ENCODE assay signal across 8 mouse cellular contexts in genomic region chr17:33811142-33811516, GRCm38 (mm10). TPM values are rescaled to one million over a fixed set of nuclear protein-coding genes. Genes with fewer than 3 reads are reported as not detected.
A peak's percentile ranks its signal among the peaks of the same experiment; 100 is the strongest.
DNase-seq lines count a peak whose midpoint lies in the region; ATAC-seq and TF ChIP-seq lines count a peak whose summit lies in the region.

No protein-coding gene starts in this region.

- peak overlapping the region; percentile 69 for H3K4me2 ChIP-seq in forebrain, postnatal 0 days (ENCODE audit: low read depth)
- H3K4me2 ChIP-seq in liver, embryonic 16.5 days (ENCODE audit: low read depth, low read length), result peak overlapping the region; percentile 82

- H3K27me3 ChIP-seq in forebrain, postnatal 0 days (ENCODE audit: insufficient read depth, low read length), result no peaks in the 10 kb centered on the region; the same call in 1 of the 2 replicates
- peaks cover 10% of the 10 kb centered on the region for H3K27me3 ChIP-seq in liver, embryonic 16.5 days (ENCODE audit: control insufficient read depth, insufficient read depth, low read depth, low read length)

- peak overlapping the region; percentile 51; the same call in 1 of the 2 replicates for H3K9ac ChIP-seq in forebrain, postnatal 0 days
- H3K9ac ChIP-seq in liver, embryonic 16.5 days (ENCODE audit: low read depth, low read length), result 0 out of 2 replicates have a peak overlapping the region, but pooled peaks have one; percentile 19

- peak overlapping the region; percentile 48; the same call in 1 of the 2 replicates for H3K4me3 ChIP-seq in forebrain, postnatal 0 days (ENCODE audit: low read depth, low read length)
- peak overlapping the region; percentile 56 for H3K4me3 ChIP-seq in liver, embryonic 16.5 days (ENCODE audit: low read depth, low read length)

- H3K27ac ChIP-seq in forebrain, postnatal 0 days (ENCODE audit: low read depth, low read length), result peak overlapping the region; percentile 45; the same call in 1 of the 2 replicates
- no peak overlapping the region for H3K27ac ChIP-seq in liver, embryonic 16.5 days (ENCODE audit: low read length)

- no peak for TF ChIP-seq CTCF in forebrain, postnatal 0 days (IDR thresholded peaks at IDR 0.05; ENCODE audit: low read depth)

- no peaks in the 10 kb centered on the region for H3K36me3 ChIP-seq in forebrain, postnatal 0 days (ENCODE audit: insufficient read depth)
- H3K36me3 ChIP-seq in liver, embryonic 16.5 days (ENCODE audit: control insufficient read depth, insufficient read depth), result no peaks in the 10 kb centered on the region

- H3K9me3 ChIP-seq in forebrain, postnatal 0 days (ENCODE audit: low read length), result no peaks in the 10 kb centered on the region
- no peaks in the 10 kb centered on the region for H3K9me3 ChIP-seq in liver, embryonic 16.5 days (replicated peaks; ENCODE audit: control insufficient read depth, low read length)

- no peak for ATAC-seq in forebrain, postnatal 0 days
- ATAC-seq in liver, embryonic 16.5 days (ENCODE audit: low read depth), result no peak
- ATAC-seq in frontal cortex, adult (ENCODE audit: low TSS enrichment), result no peak; the same call in 1 of the 2 replicates
- no peak for ATAC-seq in inflammation-experienced regulatory T-cells, adult 6 months
- ATAC-seq in erythroblast, adult 5-6 weeks (replicated peaks; ENCODE audit: low FRiP score, poor library complexity, severe bottlenecking), result no peak

- 31% methylated on average over 7 of the region's 7 CpGs for WGBS in forebrain, postnatal 0 days
- 9% methylated on average over 7 of the region's 7 CpGs for WGBS in liver, embryonic 16.5 days (ENCODE audit: insufficient replicate concordance)

- peak; percentile 63 for DNase-seq in adrenal gland, adult 2 months
- no peak for DNase-seq in adrenal gland, adult 8-10 months
- DNase-seq in 3T3-L1 (ENCODE audit: low read depth, low spot score), result peak; percentile 20
- DNase-seq in forebrain, postnatal 0 days, result no peak

- peaks cover 4% of the 10 kb centered on the region; the same call in 1 of the 2 replicates for H3K4me1 ChIP-seq in forebrain, postnatal 0 days (ENCODE audit: insufficient read depth)
- peaks cover 8% of the 10 kb centered on the region for H3K4me1 ChIP-seq in liver, embryonic 16.5 days (ENCODE audit: control insufficient read depth, low read depth, low read length)

RNA-seq across cellular contexts. Expression of gene Kank3, which starts 0.8 kb away (rescaled TPM):
- total RNA-seq in adrenal gland, adult 2 months (2021), result 10 to 100 TPM; 55.9 to 66.2 TPM
- polyA plus RNA-seq in adrenal gland, adult 2 months (2012; rRNA removed), result 164 and 195 TPM in 2 replicates
- total RNA-seq in adrenal gland, adult 8-10 months (2022), result 100 to 1,000 TPM in 3 of 4 experiments, 10 to 100 TPM in 1; 69.8 to 130 (median 111) TPM
- total RNA-seq in forebrain, postnatal 0 days (2014; rRNA removed), result 36.5 and 42.7 TPM in 2 replicates
- polyA plus RNA-seq in forebrain, postnatal 0 days (2015; fragmentation: Nextera tagmentation; extraction: Ambion mirVana), result 35.8 and 43.4 TPM in 2 replicates
- polyA plus RNA-seq in liver, embryonic 16.5 days (2015; fragmentation: Nextera tagmentation; extraction: Ambion mirVana), result 10.0 and 13.7 TPM in 2 replicates
- 1 to 10 TPM; 2.4 to 2.7 (median 2.4) TPM for polyA plus RNA-seq in inflammation-experienced regulatory T-cells, adult 6 months (2017; shearing (Covaris generic))
- not detected in 2 replicates for total RNA-seq in erythroblast, adult 5-6 weeks (2015; ENCODE audit: low replicate concordance)
- 0.42 and 1.3 TPM in 2 replicates for total RNA-seq in erythroblast, adult 5-6 weeks (2017; ENCODE audit: low replicate concordance)

RNA-seq across cellular contexts. Expression of gene Rps28, which starts 13.2 kb away (rescaled TPM):
- 1,000 to 10,000 TPM; 1,533 to 1,560 TPM for total RNA-seq in adrenal gland, adult 2 months (2021)
- 387 and 446 TPM in 2 replicates for polyA plus RNA-seq in adrenal gland, adult 2 months (2012; rRNA removed)
- total RNA-seq in adrenal gland, adult 8-10 months (2022), result 1,000 to 10,000 TPM; 1,538 to 1,820 (median 1,607) TPM
- total RNA-seq in forebrain, postnatal 0 days (2014; rRNA removed), result 589 and 1,055 TPM in 2 replicates
- polyA plus RNA-seq in forebrain, postnatal 0 days (2015; fragmentation: Nextera tagmentation; extraction: Ambion mirVana), result 603 and 823 TPM in 2 replicates
- 389 and 463 TPM in 2 replicates for polyA plus RNA-seq in liver, embryonic 16.5 days (2015; fragmentation: Nextera tagmentation; extraction: Ambion mirVana)
- polyA plus RNA-seq in inflammation-experienced regulatory T-cells, adult 6 months (2017; shearing (Covaris generic)), result 1,000 to 10,000 TPM; 1,118 to 2,316 (median 1,890) TPM
- 216 and 275 TPM in 2 replicates for total RNA-seq in erythroblast, adult 5-6 weeks (2015; ENCODE audit: low replicate concordance)
- total RNA-seq in erythroblast, adult 5-6 weeks (2017; ENCODE audit: low replicate concordance), result 302 and 335 TPM in 2 replicates

RNA-seq across cellular contexts. Expression of gene Ndufa7, which starts 13.2 kb away (rescaled TPM):
- total RNA-seq in adrenal gland, adult 2 months (2021), result 100 to 1,000 TPM; 507 to 539 TPM
- 556 and 578 TPM in 2 replicates for polyA plus RNA-seq in adrenal gland, adult 2 months (2012; rRNA removed)
- 100 to 1,000 TPM; 371 to 504 (median 430) TPM for total RNA-seq in adrenal gland, adult 8-10 months (2022)
- total RNA-seq in forebrain, postnatal 0 days (2014; rRNA removed), result 258 and 291 TPM in 2 replicates
- 529 and 626 TPM in 2 replicates for polyA plus RNA-seq in forebrain, postnatal 0 days (2015; fragmentation: Nextera tagmentation; extraction: Ambion mirVana)
- polyA plus RNA-seq in liver, embryonic 16.5 days (2015; fragmentation: Nextera tagmentation; extraction: Ambion mirVana), result 243 and 245 TPM in 2 replicates
- polyA plus RNA-seq in inflammation-experienced regulatory T-cells, adult 6 months (2017; shearing (Covaris generic)), result 100 to 1,000 TPM; 364 to 457 (median 417) TPM
- total RNA-seq in erythroblast, adult 5-6 weeks (2015; ENCODE audit: low replicate concordance), result 50.6 and 57.5 TPM in 2 replicates
- 35.4 and 46.6 TPM in 2 replicates for total RNA-seq in erythroblast, adult 5-6 weeks (2017; ENCODE audit: low replicate concordance)

RNA-seq across cellular contexts. Expression of gene Angptl4, which starts 29.5 kb away (rescaled TPM):
- total RNA-seq in adrenal gland, adult 2 months (2021), result 100 to 1,000 TPM in 1 of 2 experiments, 10 to 100 TPM in 1; 44.5 to 100 TPM
- 131 and 261 TPM in 2 replicates for polyA plus RNA-seq in adrenal gland, adult 2 months (2012; rRNA removed)
- 10 to 100 TPM; 37.2 to 78.4 (median 46.3) TPM for total RNA-seq in adrenal gland, adult 8-10 months (2022)
- total RNA-seq in forebrain, postnatal 0 days (2014; rRNA removed), result 13.2 and 17.2 TPM in 2 replicates
- 24.4 and 25.2 TPM in 2 replicates for polyA plus RNA-seq in forebrain, postnatal 0 days (2015; fragmentation: Nextera tagmentation; extraction: Ambion mirVana)
- polyA plus RNA-seq in liver, embryonic 16.5 days (2015; fragmentation: Nextera tagmentation; extraction: Ambion mirVana), result 29.3 and 29.6 TPM in 2 replicates
- 1 to 10 TPM; 3.5 to 5.9 (median 4.1) TPM for polyA plus RNA-seq in inflammation-experienced regulatory T-cells, adult 6 months (2017; shearing (Covaris generic))
- 0.96 and 1.5 TPM in 2 replicates for total RNA-seq in erythroblast, adult 5-6 weeks (2015; ENCODE audit: low replicate concordance)
- 1.1 and 4.3 TPM in 2 replicates for total RNA-seq in erythroblast, adult 5-6 weeks (2017; ENCODE audit: low replicate concordance)

RNA-seq across cellular contexts. Expression of gene Cd320, which starts 31.8 kb away (rescaled TPM):
- 10 to 100 TPM; 34.2 to 42.8 TPM for total RNA-seq in adrenal gland, adult 2 months (2021)
- 85.2 and 99.1 TPM in 2 replicates for polyA plus RNA-seq in adrenal gland, adult 2 months (2012; rRNA removed)
- 10 to 100 TPM; 29.5 to 63.3 (median 37.6) TPM for total RNA-seq in adrenal gland, adult 8-10 months (2022)
- total RNA-seq in forebrain, postnatal 0 days (2014; rRNA removed), result 17.2 and 27.5 TPM in 2 replicates
- 50.3 and 53.6 TPM in 2 replicates for polyA plus RNA-seq in forebrain, postnatal 0 days (2015; fragmentation: Nextera tagmentation; extraction: Ambion mirVana)
- 11.9 and 12.1 TPM in 2 replicates for polyA plus RNA-seq in liver, embryonic 16.5 days (2015; fragmentation: Nextera tagmentation; extraction: Ambion mirVana)
- polyA plus RNA-seq in inflammation-experienced regulatory T-cells, adult 6 months (2017; shearing (Covaris generic)), result 10 to 100 TPM; 11.2 to 11.6 (median 11.2) TPM
- total RNA-seq in erythroblast, adult 5-6 weeks (2015; ENCODE audit: low replicate concordance), result 3.1 and 3.3 TPM in 2 replicates
- total RNA-seq in erythroblast, adult 5-6 weeks (2017; ENCODE audit: low replicate concordance), result not detected in 2 replicates

Comparison
In these comparisons a context has a peak if more than half of its experiments do, and no peak if none do; other contexts are left out.
1. DNase-seq: peak in adrenal gland, adult 2 months (single experiment) and 3T3-L1 (single experiment); none in adrenal gland, adult 8-10 months (single experiment) and forebrain, postnatal 0 days (single experiment).
2. RNA of gene Kank3, which starts 0.8 kb away (total RNA-seq): 69.8 to 130 TPM in adrenal gland, adult 8-10 months, 55.9 to 66.2 TPM in adrenal gland, adult 2 months and 36.5 to 42.7 TPM in forebrain, postnatal 0 days; 0.42 to 1.3 TPM in erythroblast, adult 5-6 weeks; every median in the first group is over 10 times any median in the second.